Mouse (Mus musculus) embryonic facial prominence, embryonic 13.5 days (tissue): ENCODE results near the gene Trabd2b. TPM values are rescaled to one million over a fixed set of nuclear protein-coding genes. Genes with fewer than 3 reads are reported as not detected.

ENCODE experiments used
- ATAC-seq: fragments of 200-750 bp; cut with Nextera tagmentation; 2 replicates; pipeline ENCODE4 v1.8.0; 2017; ENCODE audit warnings: low read depth; ENCODE audit not compliant: insufficient number of reproducible peaks, insufficient read depth, low FRiP score, low TSS enrichment
- H3K27ac ChIP-seq: fragments of 300-500 bp; sonication (generic); 2 replicates; pipeline ENCODE4 v1.5.1; 2015; ENCODE audit warnings: moderate library complexity, mild to moderate bottlenecking, inconsistent platforms
- H3K27me3 ChIP-seq: fragments of 300-500 bp; sonication (generic); 2 replicates; pipeline ENCODE4 v1.6.1; 2015; ENCODE audit warnings: mild to moderate bottlenecking, inconsistent platforms
- H3K36me3 ChIP-seq: fragments of 300-500 bp; sonication (generic); 2 replicates; pipeline ENCODE4 v1.6.1; 2015; ENCODE audit warnings: mild to moderate bottlenecking, inconsistent platforms
- H3K4me1 ChIP-seq: fragments of 300-500 bp; sonication (generic); 2 replicates; pipeline ENCODE4 v1.6.1; 2015; ENCODE audit warnings: inconsistent platforms
- H3K4me2 ChIP-seq: fragments of 300-500 bp; sonication (generic); 2 replicates; pipeline ENCODE4 v1.6.1; 2015; ENCODE audit warnings: moderate library complexity, mild to moderate bottlenecking, inconsistent platforms
- H3K4me3 ChIP-seq: fragments of 300-500 bp; sonication (generic); 2 replicates; pipeline ENCODE4 v1.5.1; 2015; ENCODE audit warnings: mild to moderate bottlenecking, inconsistent platforms
- H3K9ac ChIP-seq: fragments of 300-500 bp; sonication (generic); 2 replicates; pipeline ENCODE4 v1.6.1; 2015; ENCODE audit warnings: mild to moderate bottlenecking, inconsistent platforms
- H3K9me3 ChIP-seq: fragments of 300-500 bp; sonication (generic); 2 replicates; pipeline ENCODE4 v1.6.1; 2016; ENCODE audit warnings: inconsistent platforms
- WGBS: fragments of 180-500 bp; shearing (Covaris S2); methylation state at CpG from one replicate; pipeline ENCODE4 v1.1.7; 2015; ENCODE audit warnings: mixed read lengths; 5-methylcytosine and 5-hydroxymethylcytosine counted together
- polyA plus RNA-seq: library from polyadenylated mRNA; unstranded; fragments of >200 nt; fragmentation: Nextera tagmentation; extraction: Ambion mirVana; gene quantifications from 2 replicates; pipeline ENCODE4 v1.2.1, GENCODE M21; 2015

The Trabd2b gene
- polyA plus RNA-seq, 1 experiment from 2014 or later: 1.7 TPM

- no peak overlapping the region for H3K4me3 ChIP-seq
- no peaks in the 10 kb centered on the region for H3K27me3 ChIP-seq
- H3K4me2 ChIP-seq: no peak overlapping the region
- no peak overlapping the region for H3K9ac ChIP-seq
- H3K9me3 ChIP-seq: peaks cover 4% of the 10 kb centered on the region; the same call in 1 of the 2 replicates
- no peaks in the 10 kb centered on the region for H3K36me3 ChIP-seq
- no peak for ATAC-seq
- H3K4me1 ChIP-seq: peaks cover 14% of the 10 kb centered on the region
- H3K27ac ChIP-seq: no peak overlapping the region
- WGBS: 95% methylated on average over 1 of the region's 1 CpGs
Measured at GRCm38 (mm10) chr4:114499650-114500049, 93.1 kb downstream of the Trabd2b start.

DNA sequence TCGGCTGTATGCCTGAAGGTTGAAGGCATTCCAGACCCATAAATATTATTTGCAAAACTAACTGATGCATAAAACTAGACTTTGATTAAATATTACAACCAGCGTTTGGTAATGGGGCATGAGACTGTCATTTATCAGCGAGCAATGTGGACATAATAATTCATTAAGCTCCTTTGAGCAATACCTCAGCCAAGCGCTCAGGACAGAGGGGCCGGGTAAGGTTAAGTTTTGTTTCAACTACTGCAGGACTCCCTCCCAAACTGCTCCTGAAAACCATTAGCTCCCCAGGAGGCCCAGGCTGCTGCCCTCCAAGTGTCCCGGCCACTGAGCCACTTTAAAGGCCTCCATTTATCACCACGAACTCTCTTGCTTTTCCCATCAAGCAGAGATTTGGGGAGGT, 93.8 kb downstream of the Trabd2b start:
- Histone ChIP-seq H3K36me3 (no peaks in the 10 kb centered on the region), H3K27me3 (no peaks in the 10 kb centered on the region), H3K4me3 (no peak overlapping the region), H3K4me2 (no peak overlapping the region), H3K27ac (no peak overlapping the region), H3K9me3 (peaks cover 4% of the 10 kb centered on the region; the same call in 1 of the 2 replicates), H3K4me1 (peaks cover 18% of the 10 kb centered on the region), H3K9ac (no peak overlapping the region)
- 71% methylated on average over 7 of the region's 7 CpGs for WGBS
- no peak for ATAC-seq

DNA sequence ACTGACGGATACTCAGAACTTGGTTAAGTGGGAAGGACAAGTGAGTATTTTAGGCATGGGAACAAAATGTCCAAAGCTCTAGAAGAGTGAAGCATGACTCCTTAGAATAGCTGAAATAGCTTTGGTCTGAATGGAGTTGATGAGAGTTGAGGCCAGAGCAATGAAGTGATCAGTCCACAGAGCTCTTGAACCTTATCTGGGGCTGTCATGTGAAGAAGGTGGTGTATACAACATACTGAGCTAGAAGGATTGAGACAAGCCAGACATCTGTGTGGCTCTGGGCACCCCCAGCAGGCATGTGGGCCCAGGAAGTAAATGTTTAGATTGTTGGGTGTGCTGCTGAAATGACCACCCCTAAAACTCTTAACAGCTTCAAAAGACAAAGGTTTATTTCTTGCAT, 94.5 kb downstream of the Trabd2b start:
- no peak overlapping the region for H3K4me3 ChIP-seq
- H3K4me1 ChIP-seq: peaks cover 18% of the 10 kb centered on the region
- WGBS: 83% methylated on average over 1 of the region's 1 CpGs
- H3K36me3 ChIP-seq: no peaks in the 10 kb centered on the region
- no peak for ATAC-seq
- H3K4me2 ChIP-seq: no peak overlapping the region
- no peak overlapping the region for H3K9ac ChIP-seq
- no peaks in the 10 kb centered on the region for H3K27me3 ChIP-seq
- peaks cover 4% of the 10 kb centered on the region; the same call in 1 of the 2 replicates for H3K9me3 ChIP-seq
- no peak overlapping the region for H3K27ac ChIP-seq

DNA sequence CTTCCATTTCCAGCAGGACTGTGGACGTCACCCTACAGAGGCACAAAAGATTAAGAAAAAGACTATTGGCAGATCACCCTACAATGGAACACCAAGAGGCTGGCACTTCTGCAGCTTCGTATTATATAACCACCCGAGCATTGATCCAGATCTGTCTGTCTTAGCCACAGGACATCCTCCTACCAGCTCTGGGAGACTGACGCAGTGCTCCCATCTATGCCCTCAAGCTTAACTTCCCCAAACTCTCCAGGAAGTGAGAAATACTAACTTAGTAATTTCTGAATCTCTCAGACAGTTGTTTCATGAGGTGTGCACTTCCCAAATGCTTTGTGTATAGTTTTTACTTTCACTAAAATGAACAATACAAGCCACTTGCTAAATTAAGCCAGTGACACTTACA, 95.1 kb downstream of the Trabd2b start:
- H3K4me1 ChIP-seq: peaks cover 13% of the 10 kb centered on the region
- no peak overlapping the region for H3K27ac ChIP-seq
- no peaks in the 10 kb centered on the region for H3K36me3 ChIP-seq
- H3K9me3 ChIP-seq: peaks cover 4% of the 10 kb centered on the region; the same call in 1 of the 2 replicates
- H3K27me3 ChIP-seq: no peaks in the 10 kb centered on the region
- H3K4me2 ChIP-seq: no peak overlapping the region
- H3K9ac ChIP-seq: no peak overlapping the region
- ATAC-seq: no peak
- 80% methylated on average over 4 of the region's 4 CpGs for WGBS
- H3K4me3 ChIP-seq: no peak overlapping the region

GRCm38 (mm10) chr4:114504227-114505041, 97.9 kb downstream of the Trabd2b start:
- H3K36me3 ChIP-seq: no peaks in the 10 kb centered on the region
- peaks cover 11% of the 10 kb centered on the region for H3K4me1 ChIP-seq
- peak overlapping the region; percentile 44; the same call in 1 of the 2 replicates for H3K27ac ChIP-seq
- WGBS: 49% methylated on average over 11 of the region's 11 CpGs
- H3K9me3 ChIP-seq: no peaks in the 10 kb centered on the region
- H3K4me3 ChIP-seq: no peak overlapping the region
- H3K9ac ChIP-seq: no peak overlapping the region
- peak; percentile 75 for ATAC-seq
- H3K4me2 ChIP-seq: no peak overlapping the region
- H3K27me3 ChIP-seq: no peaks in the 10 kb centered on the region

GRCm38 (mm10) chr4:114509601-114510000, 103.1 kb downstream of the Trabd2b start:
- Histone ChIP-seq H3K27ac (no peak overlapping the region), H3K9ac (no peak overlapping the region), H3K4me1 (peaks cover 5% of the 10 kb centered on the region), H3K4me3 (no peak overlapping the region), H3K27me3 (no peaks in the 10 kb centered on the region; the same call in 1 of the 2 replicates), H3K9me3 (no peaks in the 10 kb centered on the region), H3K4me2 (no peak overlapping the region), H3K36me3 (no peaks in the 10 kb centered on the region)
- ATAC-seq: no peak
- 86% methylated on average over 6 of the region's 6 CpGs for WGBS

DNA sequence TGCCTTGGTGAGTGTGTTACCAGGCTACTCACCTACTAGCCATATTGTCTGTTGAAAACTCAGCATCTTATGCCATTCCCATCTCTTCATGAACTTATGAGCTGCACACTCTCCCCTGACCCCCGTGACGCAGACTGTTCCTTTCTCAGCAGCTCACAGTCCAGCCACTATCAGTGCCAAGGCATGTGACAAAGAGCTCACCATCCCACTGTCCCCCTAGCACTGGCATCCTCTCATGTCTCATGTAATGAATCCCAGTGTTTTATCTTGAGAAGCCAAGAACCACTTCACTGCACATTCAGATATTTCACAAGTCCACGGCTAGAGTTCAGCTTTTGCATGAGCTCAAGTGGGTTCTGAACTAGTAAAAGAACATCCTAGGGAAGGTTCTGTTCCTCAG, 105.1 kb downstream of the Trabd2b start:
- no peak for ATAC-seq

DNA sequence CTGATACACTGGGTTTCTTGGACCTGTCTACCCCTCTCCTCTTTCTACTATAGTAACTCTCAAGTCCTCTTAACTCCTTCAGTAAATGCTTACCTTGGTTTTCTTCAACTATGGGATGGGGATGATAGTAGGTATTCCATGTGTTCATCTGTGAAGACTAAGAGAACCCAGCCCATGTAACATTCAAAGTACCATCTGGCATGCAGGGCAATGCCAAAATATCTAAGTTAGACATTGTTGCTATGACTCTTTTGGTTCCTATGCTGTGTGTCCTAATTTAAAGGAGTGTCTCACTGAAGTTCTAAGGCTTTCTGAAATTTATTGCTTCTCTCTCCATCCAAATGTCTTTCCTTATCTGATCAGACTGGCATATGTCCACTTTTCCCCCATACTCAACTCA, 106.6 kb downstream of the Trabd2b start:
- ATAC-seq: no peak
- no peaks in the 10 kb centered on the region for H3K9me3 ChIP-seq
- H3K4me1 ChIP-seq: peaks cover 23% of the 10 kb centered on the region
- no peaks in the 10 kb centered on the region; the same call in 1 of the 2 replicates for H3K27me3 ChIP-seq
- H3K36me3 ChIP-seq: no peaks in the 10 kb centered on the region
- no peak overlapping the region for H3K4me2 ChIP-seq
- H3K4me3 ChIP-seq: no peak overlapping the region
- no peak overlapping the region for H3K9ac ChIP-seq
- H3K27ac ChIP-seq: no peak overlapping the region

More for the DNA sequence above, 105.1 kb downstream of the Trabd2b start:
- Histone ChIP-seq H3K9ac (no peak overlapping the region), H3K4me1 (peaks cover 18% of the 10 kb centered on the region), H3K4me2 (no peak overlapping the region), H3K36me3 (no peaks in the 10 kb centered on the region), H3K27me3 (no peaks in the 10 kb centered on the region; the same call in 1 of the 2 replicates), H3K4me3 (no peak overlapping the region), H3K9me3 (no peaks in the 10 kb centered on the region), H3K27ac (no peak overlapping the region)
- WGBS: 90% methylated on average over 3 of the region's 3 CpGs

DNA sequence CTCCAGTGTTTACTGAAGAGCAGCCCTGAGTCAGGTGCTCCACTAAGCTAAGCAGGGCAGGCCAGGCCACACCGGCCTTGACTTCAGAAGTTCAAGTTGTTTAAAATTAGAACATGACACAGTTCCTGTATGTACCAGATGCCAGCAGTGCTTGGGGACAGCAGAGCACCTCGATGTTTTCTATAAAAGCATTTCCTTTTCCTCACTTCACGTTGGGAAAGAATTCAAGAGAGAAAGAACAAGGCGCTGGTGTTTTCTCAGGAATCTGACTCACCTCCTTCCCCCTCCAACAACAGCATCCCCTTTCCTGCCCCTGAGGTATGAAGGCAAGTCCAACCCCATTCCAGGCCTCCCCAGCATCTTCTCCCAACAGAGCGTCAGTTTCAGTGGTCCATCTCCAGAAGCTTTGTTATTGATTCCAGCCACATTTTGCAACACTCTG, 108.8 kb downstream of the Trabd2b start:
- H3K4me3 ChIP-seq: no peak overlapping the region
- H3K4me1 ChIP-seq: peaks cover 23% of the 10 kb centered on the region
- peak overlapping the region; percentile 71 for H3K27ac ChIP-seq
- no peaks in the 10 kb centered on the region for H3K36me3 ChIP-seq
- no peaks in the 10 kb centered on the region for H3K9me3 ChIP-seq
- H3K4me2 ChIP-seq: no peak overlapping the region
- ATAC-seq: no peak
- no peak overlapping the region for H3K9ac ChIP-seq
- H3K27me3 ChIP-seq: no peaks in the 10 kb centered on the region; the same call in 1 of the 2 replicates
- WGBS: 20% methylated on average over 5 of the region's 5 CpGs

- H3K9me3 ChIP-seq: no peaks in the 10 kb centered on the region
- no peak overlapping the region for H3K4me2 ChIP-seq
- H3K4me3 ChIP-seq: no peak overlapping the region
- H3K4me1 ChIP-seq: peaks cover 23% of the 10 kb centered on the region
- H3K9ac ChIP-seq: no peak overlapping the region; the same call in 1 of the 2 replicates
- no peaks in the 10 kb centered on the region for H3K27me3 ChIP-seq
- WGBS: 23% methylated on average over 4 of the region's 4 CpGs
- no peak; the same call in 1 of the 2 replicates for ATAC-seq
- no peaks in the 10 kb centered on the region for H3K36me3 ChIP-seq
- H3K27ac ChIP-seq: 0 out of 2 replicates have a peak overlapping the region, but pooled peaks have one; percentile 11
Measured at GRCm38 (mm10) chr4:114516651-114517050, 110.1 kb downstream of the Trabd2b start.

DNA sequence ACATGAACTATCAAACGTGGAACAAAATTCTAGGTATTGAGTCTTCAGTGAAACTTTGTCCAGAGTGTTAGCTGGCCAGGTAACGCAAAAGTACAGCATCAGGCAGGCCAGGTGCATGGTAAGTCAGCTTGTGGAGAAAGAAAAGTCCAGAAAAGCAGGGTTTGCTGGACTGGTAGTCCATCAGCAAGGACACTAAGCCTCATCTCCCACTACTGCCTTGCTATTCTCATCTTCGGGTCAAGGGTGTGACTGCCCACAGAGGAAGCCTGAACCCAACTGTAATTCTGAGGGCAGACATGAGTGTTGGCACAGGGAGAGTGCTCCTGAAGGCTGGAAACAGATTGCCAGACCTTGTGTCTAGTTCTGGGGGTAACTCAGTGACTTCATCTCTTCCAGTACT, 111.5 kb downstream of the Trabd2b start:
- Histone ChIP-seq H3K36me3 (no peaks in the 10 kb centered on the region), H3K4me2 (no peak overlapping the region), H3K9me3 (no peaks in the 10 kb centered on the region), H3K4me1 (peaks cover 23% of the 10 kb centered on the region), H3K27me3 (no peaks in the 10 kb centered on the region), H3K4me3 (no peak overlapping the region), H3K9ac (no peak overlapping the region), H3K27ac (no peak overlapping the region)
- ATAC-seq: no peak
- WGBS: 79% methylated on average over 3 of the region's 3 CpGs

- H3K9ac ChIP-seq: no peak overlapping the region
- H3K4me2 ChIP-seq: no peak overlapping the region
- no peaks in the 10 kb centered on the region for H3K36me3 ChIP-seq
- H3K27me3 ChIP-seq: no peaks in the 10 kb centered on the region
- WGBS: 89% methylated on average over 1 of the region's 1 CpGs
- H3K4me3 ChIP-seq: no peak overlapping the region
- no peaks in the 10 kb centered on the region for H3K9me3 ChIP-seq
- no peak overlapping the region for H3K27ac ChIP-seq
- ATAC-seq: no peak
- H3K4me1 ChIP-seq: peaks cover 23% of the 10 kb centered on the region
Measured at GRCm38 (mm10) chr4:114518571-114518970, 112.0 kb downstream of the Trabd2b start.
